Mouse (Mus musculus) heart, adult 2 months (tissue): ENCODE results near the gene Irf2bp2. TPM values are rescaled to one million over a fixed set of nuclear protein-coding genes. Genes with fewer than 3 reads are reported as not detected.

ENCODE experiments used
- DNase-seq, 2 experiments: peaks; one replicate each; pipeline ENCODE4 v3.0.0; 2021
- H3K27ac ChIP-seq: fragments of 200-600 bp; 2 replicates; pipeline ENCODE4 v1.8.1; 2022
- H3K27me3 ChIP-seq: fragments of 200-500 bp; 2 replicates; pipeline ENCODE4 v1.6.1; 2012; ENCODE audit warnings: mild to moderate bottlenecking, low read length, inconsistent platforms, mixed read lengths; ENCODE audit not compliant: control insufficient read depth, insufficient read depth
- H3K36me3 ChIP-seq: fragments of 200-500 bp; 2 replicates; pipeline ENCODE4 v1.6.1; 2012; ENCODE audit warnings: low read length, inconsistent platforms; ENCODE audit not compliant: control insufficient read depth, insufficient read depth
- H3K4me1 ChIP-seq: fragments of 200-500 bp; 2 replicates; pipeline ENCODE4 v1.6.1; 2011; ENCODE audit warnings: low read length; ENCODE audit not compliant: control insufficient read depth, insufficient read depth
- H3K4me3 ChIP-seq: fragments of 200-600 bp; 2 replicates; pipeline ENCODE4 v1.8.1; 2022
- H3K79me2 ChIP-seq: fragments of 200-500 bp; replicated peaks from 2 replicates; pipeline ENCODE4 v1.6.1; 2012; ENCODE audit warnings: mild to moderate bottlenecking, inconsistent platforms, low read length, moderate library complexity, mixed read lengths; ENCODE audit not compliant: control insufficient read depth, insufficient read depth
- H3K9ac ChIP-seq: fragments of 200-500 bp; 2 replicates; pipeline ENCODE4 v1.6.1; 2012; ENCODE audit warnings: low read depth, mild to moderate bottlenecking, control low read depth, inconsistent platforms, low read length, mixed read lengths
- CTCF ChIP-seq: fragments of 200-600 bp; IDR thresholded peaks from 2 replicates; pipeline ENCODE4 v1.8.1; 2022; ENCODE audit warnings: antibody characterized with exemption, mild to moderate bottlenecking, moderate library complexity
- EP300 ChIP-seq: fragments of 200-500 bp; IDR thresholded peaks from 2 replicates; pipeline ENCODE4 v1.6.1; 2011; ENCODE audit warnings: low read depth, low read length, control low read depth; ENCODE audit not compliant: insufficient read depth
- POLR2A ChIP-seq: fragments of 200-500 bp; IDR thresholded peaks from 2 replicates; pipeline ENCODE4 v1.6.1; 2011; ENCODE audit warnings: mild to moderate bottlenecking, low read depth, low read length, control low read depth; ENCODE audit not compliant: insufficient read depth
- WGBS: fragments of 180-500 bp; shearing (Covaris S2); methylation state at CpG from one replicate; pipeline ENCODE4 v1.1.7; 2018; 5-methylcytosine and 5-hydroxymethylcytosine counted together
- intact Hi-C: fragments of 180-260 bp; cut with DNase I; formaldehyde crosslinking; loops from one replicate; pipeline ENCODE4 v1.15.1; 2025
- polyA plus RNA-seq: library from polyadenylated mRNA; depleted of rRNA; stranded (reverse); fragments of >200 nt; gene quantifications from 2 replicates; pipeline ENCODE4 v1.2.3, GENCODE M21; 2012
- total RNA-seq, 2 experiments: library from RNA; stranded (reverse); gene quantifications; 2 replicates each; pipeline ENCODE4 v1.2.3; 2021

Irf2bp2 gene
- total and polyA plus RNA-seq, 3 experiments = 33.8 to 132 (median 56.3) TPM

- Histone ChIP-seq H3K27ac (peak overlapping the region; percentile 44), H3K4me1 (peaks cover 35% of the 10 kb centered on the region)
Observed at GRCm38 (mm10) chr8:126543407-126543806, 50.4 kb downstream of the Irf2bp2 start.

GRCm38 (mm10) chr8:126542757-126543156 is 51.0 kb downstream of the Irf2bp2 start:
- WGBS = 75% methylated on average over 5 of the region's 5 CpGs
- H3K9ac ChIP-seq = no peak overlapping the region
- H3K27ac ChIP-seq = peak overlapping the region; percentile 44
- H3K4me1 ChIP-seq = peaks cover 34% of the 10 kb centered on the region
- H3K79me2 ChIP-seq = no peaks in the 10 kb centered on the region
- H3K4me3 ChIP-seq = no peak overlapping the region
- no peaks in the 10 kb centered on the region for H3K27me3 ChIP-seq
- DNase-seq = no peak
- H3K36me3 ChIP-seq = peaks cover 1% of the 10 kb centered on the region; the same call in 1 of the 2 replicates
- TF ChIP-seq EP300 (no peak), POLR2A (no peak), CTCF (no peak)
- intact Hi-C loops = no loop called here

More at GRCm38 (mm10) chr8:126543407-126543806, 50.4 kb downstream of the Irf2bp2 start:
- H3K9ac ChIP-seq = no peak overlapping the region
- H3K36me3 ChIP-seq = no peaks in the 10 kb centered on the region
- H3K4me3 ChIP-seq = no peak overlapping the region
- no peaks in the 10 kb centered on the region for H3K27me3 ChIP-seq
- H3K79me2 ChIP-seq = no peaks in the 10 kb centered on the region
- intact Hi-C loops = no loop called here
- DNase-seq = peak in 1 of 2 experiments; percentile 46
- 45% methylated on average over 8 of the region's 8 CpGs for WGBS
- TF ChIP-seq POLR2A = no peak
- TF ChIP-seq CTCF = no peak
- no peak for TF ChIP-seq EP300

GRCm38 (mm10) chr8:126542090-126542689 is 51.6 kb downstream of the Irf2bp2 start:
- TF ChIP-seq EP300 (peak; percentile 46; the same call in 1 of the 2 replicates), POLR2A (no peak)
- Histone ChIP-seq H3K79me2 (no peaks in the 10 kb centered on the region), H3K9ac (no peak overlapping the region; the same call in 1 of the 2 replicates), H3K36me3 (peaks cover 5% of the 10 kb centered on the region; the same call in 1 of the 2 replicates), H3K27me3 (no peaks in the 10 kb centered on the region), H3K4me1 (peaks cover 35% of the 10 kb centered on the region), H3K27ac (peak overlapping the region; percentile 44), H3K4me3 (no peak overlapping the region)
- WGBS = 34% methylated on average over 10 of the region's 10 CpGs
- intact Hi-C loops = no loop called here
- DNase-seq = no peak

GRCm38 (mm10) chr8:126540298-126540697 is 53.5 kb downstream of the Irf2bp2 start:
- 48% methylated on average over 5 of the region's 5 CpGs for WGBS
- Histone ChIP-seq H3K4me3 (no peak overlapping the region), H3K4me1 (peaks cover 37% of the 10 kb centered on the region), H3K79me2 (no peaks in the 10 kb centered on the region), H3K27ac (peak overlapping the region; percentile 69), H3K36me3 (peaks cover 5% of the 10 kb centered on the region; the same call in 1 of the 2 replicates), H3K27me3 (no peaks in the 10 kb centered on the region), H3K9ac (no peak overlapping the region)
- DNase-seq = no peak
- TF ChIP-seq CTCF = no peak
- no peak for TF ChIP-seq POLR2A
- no peak for TF ChIP-seq EP300
- intact Hi-C loops = no loop called here

- peaks cover 5% of the 10 kb centered on the region; the same call in 1 of the 2 replicates for H3K36me3 ChIP-seq
- no peaks in the 10 kb centered on the region for H3K79me2 ChIP-seq
- peak overlapping the region; percentile 69 for H3K27ac ChIP-seq
- H3K27me3 ChIP-seq = no peaks in the 10 kb centered on the region
- peaks cover 37% of the 10 kb centered on the region for H3K4me1 ChIP-seq
- H3K4me3 ChIP-seq = no peak overlapping the region
- TF ChIP-seq CTCF = no peak
- TF ChIP-seq POLR2A = 0 out of 2 replicates have a peak, but pooled peaks have one; percentile 21
- TF ChIP-seq EP300 = peak; percentile 76; the same call in 1 of the 2 replicates
- 27% methylated on average over 10 of the region's 10 CpGs for WGBS
- peak in 1 of 2 experiments; percentile 74 for DNase-seq
- no peak overlapping the region for H3K9ac ChIP-seq
- intact Hi-C loops = no loop called here
Observed at GRCm38 (mm10) chr8:126539355-126540093, 54.3 kb downstream of the Irf2bp2 start.
